Mouse (Mus musculus): ENCODE data around the gene Fam104a.

The Fam104a gene

GRCm38 (mm10) chr11:113683957-113684706 lies at the start of gene Fam104a, which contains the start of gene D11Wsu47e:
Fam104a (minus strand) TSS chr11:113684155.
D11Wsu47e (plus strand) TSS chr11:113684412.
- DNase-seq (ENCODE audit: extremely low read depth, insufficient read length, low spot score), result peak; percentile 97

GRCm38 (mm10) chr11:113731945-113732612 lies 48.1 kb upstream of the Fam104a start:
- DNase-seq (ENCODE audit: extremely low read depth, insufficient read length, low spot score), result peak; percentile 47

- peak; percentile 76 for DNase-seq (ENCODE audit: extremely low read depth, insufficient read length, low spot score)
Measured at GRCm38 (mm10) chr11:113730879-113731278, 46.9 kb upstream of the Fam104a start.

GRCm38 (mm10) chr11:113729917-113730316 lies 46.0 kb upstream of the Fam104a start:
- DNase-seq (ENCODE audit: extremely low read depth, insufficient read length, low spot score), result peak; percentile 87

- no peak for DNase-seq (ENCODE audit: extremely low read depth, insufficient read length, low spot score)
Measured at GRCm38 (mm10) chr11:113729239-113729638, 45.3 kb upstream of the Fam104a start.

GRCm38 (mm10) chr11:113727992-113728391 lies 44.0 kb upstream of the Fam104a start:
- no peak for DNase-seq (ENCODE audit: extremely low read depth, insufficient read length, low spot score)

GRCm38 (mm10) chr11:113726994-113727888 lies 43.3 kb upstream of the Fam104a start:
- no peak for DNase-seq (ENCODE audit: extremely low read depth, insufficient read length, low spot score)

- no peak for DNase-seq (ENCODE audit: extremely low read depth, insufficient read length, low spot score)
Measured at GRCm38 (mm10) chr11:113725235-113726048, 41.5 kb upstream of the Fam104a start.

GRCm38 (mm10) chr11:113722405-113723090 lies 38.6 kb upstream of the Fam104a start:
- no peak for DNase-seq (ENCODE audit: extremely low read depth, insufficient read length, low spot score)

- no peak for DNase-seq (ENCODE audit: extremely low read depth, insufficient read length, low spot score)
Measured at GRCm38 (mm10) chr11:113717767-113718424, 33.9 kb upstream of the Fam104a start.

GRCm38 (mm10) chr11:113716132-113716531 lies 32.2 kb upstream of the Fam104a start:
- DNase-seq (ENCODE audit: extremely low read depth, insufficient read length, low spot score), result no peak

- DNase-seq (ENCODE audit: extremely low read depth, insufficient read length, low spot score), result no peak
Measured at GRCm38 (mm10) chr11:113715078-113715674, 31.2 kb upstream of the Fam104a start.

GRCm38 (mm10) chr11:113711061-113711460 lies 27.1 kb upstream of the Fam104a start:
- DNase-seq (ENCODE audit: extremely low read depth, insufficient read length, low spot score), result no peak

GRCm38 (mm10) chr11:113710257-113710777 lies 26.4 kb upstream of the Fam104a start:
- DNase-seq (ENCODE audit: extremely low read depth, insufficient read length, low spot score), result no peak

- DNase-seq (ENCODE audit: extremely low read depth, insufficient read length, low spot score), result no peak
Measured at GRCm38 (mm10) chr11:113709731-113710256, 25.8 kb upstream of the Fam104a start, which contains the start of gene Cpsf4l. Cpsf4l (minus strand) TSS chr11:113710017.

GRCm38 (mm10) chr11:113709272-113709671 lies 25.3 kb upstream of the Fam104a start:
- DNase-seq (ENCODE audit: extremely low read depth, insufficient read length, low spot score), result no peak

- no peak for DNase-seq (ENCODE audit: extremely low read depth, insufficient read length, low spot score)
Measured at GRCm38 (mm10) chr11:113708629-113709213, 24.8 kb upstream of the Fam104a start.
